Mouse (Mus musculus) common myeloid progenitor, adult 5-6 weeks (primary cell): ENCODE data around the gene Mettl21c. TPM values are rescaled to one million over a fixed set of nuclear protein-coding genes. Genes with fewer than 3 reads are reported as not detected.
"Not testable (repeated sequence)": the region's sequence is repeated elsewhere in the genome, so short reads cannot be mapped to it uniquely, and the experiment has no call there.

Source experiments
- ATAC-seq: replicated peaks from 2 replicates; pipeline ENCODE4 v1.8.0; 2016; ENCODE audit warnings: low read depth, mild to moderate bottlenecking, moderate TSS enrichment, inconsistent platforms; ENCODE audit not compliant: poor library complexity, severe bottlenecking
- total RNA-seq: library from RNA; stranded (forward); fragments of 200-1000, 187-1606 nt; gene quantifications from 2 replicates; pipeline ENCODE4 v1.2.3, GENCODE M21; 2017

Gene Mettl21c
- 0.32 TPM in 1 of 2 replicates, not detected in the other for total RNA-seq

- no peak for ATAC-seq
Observed at GRCm38 (mm10) chr1:44019934-44020333, at the start of gene Mettl21c. Mettl21c (minus strand) TSS chr1:44020034.

GRCm38 (mm10) chr1:44064625-44065024 lies 44.8 kb upstream of the Mettl21c start:
- ATAC-seq: peak; percentile 96

GRCm38 (mm10) chr1:44063439-44063838 lies 43.6 kb upstream of the Mettl21c start:
- ATAC-seq: no peak

- no peak for ATAC-seq
Observed at GRCm38 (mm10) chr1:44061836-44062235, 42.0 kb upstream of the Mettl21c start, which contains the start of gene Gm8251. Gm8251 (minus strand) TSS chr1:44061936.

- ATAC-seq: no peak
Observed at GRCm38 (mm10) chr1:44057805-44058204, 38.0 kb upstream of the Mettl21c start.

- no peak for ATAC-seq
Observed at GRCm38 (mm10) chr1:44046556-44046955, 26.7 kb upstream of the Mettl21c start.

GRCm38 (mm10) chr1:44045689-44046088 lies 25.9 kb upstream of the Mettl21c start:
- ATAC-seq: not testable (repeated sequence)

GRCm38 (mm10) chr1:44042555-44042915 lies 22.7 kb upstream of the Mettl21c start:
- ATAC-seq: peak; percentile 40

- peak; percentile 88 for ATAC-seq
Observed at GRCm38 (mm10) chr1:44041797-44042554, 22.1 kb upstream of the Mettl21c start.

- ATAC-seq: no peak
Observed at GRCm38 (mm10) chr1:44032948-44033347, 13.1 kb upstream of the Mettl21c start.

GRCm38 (mm10) chr1:44032213-44032612 lies 12.4 kb upstream of the Mettl21c start:
- no peak for ATAC-seq

- no peak for ATAC-seq
Observed at GRCm38 (mm10) chr1:44027651-44028050, 7.8 kb upstream of the Mettl21c start.

- no peak for ATAC-seq
Observed at GRCm38 (mm10) chr1:44022656-44023055, 2.8 kb upstream of the Mettl21c start.

GRCm38 (mm10) chr1:44015556-44015955 lies 4.3 kb downstream of the Mettl21c start:
- no peak for ATAC-seq

GRCm38 (mm10) chr1:44004513-44004912 lies 15.3 kb downstream of the Mettl21c start:
- no peak for ATAC-seq

GRCm38 (mm10) chr1:43996914-43997589 lies 22.8 kb downstream of the Mettl21c start:
- ATAC-seq: no peak

- no peak for ATAC-seq
Observed at GRCm38 (mm10) chr1:43971089-43971488, 48.7 kb downstream of the Mettl21c start.

- ATAC-seq: no peak
Observed at GRCm38 (mm10) chr1:43969361-43969760, 50.5 kb downstream of the Mettl21c start.

GRCm38 (mm10) chr1:43966756-43967155 lies 53.1 kb downstream of the Mettl21c start:
- 0 out of 2 replicates have a peak, but pooled peaks have one; percentile 42 for ATAC-seq

GRCm38 (mm10) chr1:43964381-43964780 lies 55.5 kb downstream of the Mettl21c start:
- ATAC-seq: no peak
